Mouse (Mus musculus): ENCODE results near the gene Pigx.

Pigx gene

DNA sequence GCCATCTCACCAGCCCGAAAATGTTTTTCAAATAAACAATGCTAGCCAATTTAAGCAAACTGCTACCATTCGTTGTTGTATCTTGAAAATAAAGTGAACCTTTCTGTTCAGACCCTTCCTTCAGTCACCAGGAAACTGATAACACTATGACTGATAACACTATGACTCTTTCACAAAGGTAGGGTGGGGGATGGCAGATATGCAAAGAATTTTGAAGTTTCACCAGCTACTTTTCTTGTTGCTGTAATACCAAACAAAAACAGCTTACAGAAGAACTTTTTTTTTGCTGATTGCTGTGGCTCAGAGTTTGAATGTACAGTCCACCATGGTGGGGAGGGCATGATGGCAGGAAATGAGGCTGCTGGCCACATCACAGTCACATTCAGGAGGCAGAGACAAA is 37.3 kb downstream of the Pigx start:
- no peak for DNase-seq (ENCODE audit: low read depth, low spot score)

DNA sequence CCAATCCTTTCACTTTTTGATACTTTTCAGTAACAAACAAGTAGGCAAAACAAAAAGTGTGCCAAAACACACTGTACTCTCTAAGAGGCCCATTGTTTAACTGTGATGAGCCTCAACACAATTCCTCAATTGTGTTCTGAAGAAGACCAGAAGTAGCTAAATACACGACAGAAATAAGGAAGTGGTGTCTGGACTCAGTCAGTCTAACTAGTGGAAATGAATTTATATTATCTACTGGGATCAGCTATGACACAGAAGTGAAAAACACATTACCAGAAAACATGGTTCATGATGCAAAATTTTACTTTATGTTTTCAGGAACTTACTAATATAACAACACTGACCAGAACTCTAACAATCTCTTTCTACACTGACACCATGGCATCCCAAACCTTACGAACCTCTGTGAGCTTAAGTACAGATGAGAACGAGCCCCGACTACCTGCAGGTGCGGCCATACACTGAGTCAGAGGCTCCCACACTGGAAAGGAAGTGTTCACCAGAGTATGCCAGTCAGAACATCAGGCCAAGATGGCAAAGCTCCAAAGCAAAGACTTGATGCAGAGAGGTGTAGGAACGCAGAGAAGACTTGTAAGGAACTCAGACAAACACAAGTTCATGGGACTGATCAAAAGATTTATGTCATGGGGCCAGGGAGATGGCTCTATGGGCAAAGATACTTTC is 39.6 kb downstream of the Pigx start:
- DNase-seq (ENCODE audit: low read depth, low spot score) = no peak

DNA sequence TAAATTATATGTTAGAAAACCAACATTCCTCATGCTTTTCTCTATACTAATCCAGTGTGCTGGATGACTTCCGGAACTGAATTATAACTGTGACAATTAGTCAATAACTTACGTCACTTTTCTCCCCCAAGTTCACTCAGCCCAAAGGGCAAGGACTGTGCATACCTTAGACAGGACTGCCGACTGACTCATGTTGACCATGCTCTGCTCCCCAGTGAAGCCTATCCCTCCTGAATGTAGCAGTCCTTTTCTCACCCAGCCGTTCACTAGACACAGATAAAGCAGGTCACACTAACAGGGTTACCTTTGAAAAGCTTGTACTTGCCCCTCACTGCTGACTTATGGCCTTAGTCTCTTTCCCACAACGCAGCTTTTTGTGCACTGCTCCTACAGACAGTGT is 40.7 kb downstream of the Pigx start:
- no peak for DNase-seq (ENCODE audit: low read depth, low spot score)

DNA sequence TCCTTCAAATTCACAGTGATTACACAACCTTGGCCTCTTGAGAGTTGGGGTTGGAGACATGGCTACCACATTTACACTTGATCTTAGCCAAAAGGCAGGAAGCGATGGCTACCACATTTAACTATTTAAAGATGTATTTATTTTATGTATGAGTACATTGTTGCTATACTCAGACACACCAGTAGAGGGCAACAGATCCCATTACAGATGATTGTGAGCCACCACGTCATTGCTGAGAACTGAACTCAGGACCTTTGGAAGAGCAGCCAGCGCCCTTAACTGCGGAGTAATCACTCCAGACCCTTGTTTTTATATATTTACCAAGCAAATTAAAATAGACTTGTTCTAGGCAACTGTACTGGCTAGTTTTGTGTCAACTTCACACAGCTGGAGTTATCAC is 57.2 kb downstream of the Pigx start:
- DNase-seq (ENCODE audit: low read depth, low spot score) = no peak

All from embryo, embryonic 11.5 days (tissue).